Mouse (Mus musculus) right cerebral cortex, adult 18-20 months (tissue): ENCODE data around the gene Cgn.
"Not testable (repeated sequence)": the region's sequence is repeated elsewhere in the genome, so short reads cannot be mapped to it uniquely, and the experiment has no call there.

Source experiments
- DNase-seq: peaks from one replicate; pipeline ENCODE4 v3.0.0; 2022; ENCODE audit warnings: mixed read lengths

Gene Cgn

GRCm38 (mm10) chr3:94789071-94789470 lies 2.8 kb upstream of the Cgn start:
- DNase-seq: no peak

- no peak for DNase-seq
Observed at GRCm38 (mm10) chr3:94787122-94787780, 959 bp upstream of the Cgn start.

DNA sequence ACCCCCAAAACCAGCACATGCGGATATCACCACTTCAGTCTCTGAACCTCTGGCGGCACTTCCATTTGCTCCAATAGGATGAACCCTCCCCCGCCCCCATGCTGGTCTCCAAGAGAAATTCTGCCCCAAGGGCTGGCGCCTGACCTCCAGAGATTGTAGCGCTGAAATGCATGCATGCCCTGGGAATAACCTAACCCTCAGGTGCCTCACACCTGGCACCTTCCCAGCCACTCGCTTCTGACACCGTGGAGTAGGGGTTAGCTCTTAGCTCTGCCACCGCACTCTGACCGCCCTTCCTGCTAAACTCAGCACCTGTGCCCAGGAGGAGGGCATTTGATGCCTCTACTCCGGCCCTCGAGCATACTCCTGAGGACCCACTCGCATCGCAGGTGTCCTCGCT lies 334 bp downstream of the Cgn start:
- no peak for DNase-seq

DNA sequence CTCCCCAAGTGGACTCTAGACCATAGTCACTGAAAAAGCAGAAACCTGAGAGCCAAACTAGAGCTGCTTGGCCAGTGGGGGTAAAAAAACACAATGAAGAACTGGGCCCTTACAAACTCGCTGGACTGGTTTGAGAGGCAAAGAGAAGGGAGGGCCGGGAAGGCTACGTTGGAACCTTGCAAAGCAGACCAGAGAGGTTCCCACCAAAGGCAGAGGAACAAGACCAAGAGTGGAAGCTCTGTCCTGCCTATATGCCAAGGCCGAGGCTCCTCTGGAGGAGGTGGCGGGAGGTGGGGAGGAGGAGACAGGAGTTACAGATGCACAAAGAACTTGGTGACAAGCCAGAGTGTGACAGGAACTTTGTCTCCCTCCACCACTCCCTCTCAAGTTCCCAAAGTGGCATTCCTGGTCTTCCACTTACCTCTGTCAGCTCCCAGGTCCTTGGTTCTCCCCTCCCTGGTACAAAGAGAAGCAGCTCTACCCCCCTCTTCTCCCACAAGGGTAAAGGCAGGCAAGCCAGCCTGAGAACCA lies 2.1 kb downstream of the Cgn start:
- no peak for DNase-seq

- no peak for DNase-seq
Observed at GRCm38 (mm10) chr3:94783462-94783931, 2.8 kb downstream of the Cgn start.

- no peak for DNase-seq
Observed at GRCm38 (mm10) chr3:94782936-94783335, 3.4 kb downstream of the Cgn start.

- DNase-seq: no peak
Observed at GRCm38 (mm10) chr3:94781356-94781755, 4.9 kb downstream of the Cgn start.

DNA sequence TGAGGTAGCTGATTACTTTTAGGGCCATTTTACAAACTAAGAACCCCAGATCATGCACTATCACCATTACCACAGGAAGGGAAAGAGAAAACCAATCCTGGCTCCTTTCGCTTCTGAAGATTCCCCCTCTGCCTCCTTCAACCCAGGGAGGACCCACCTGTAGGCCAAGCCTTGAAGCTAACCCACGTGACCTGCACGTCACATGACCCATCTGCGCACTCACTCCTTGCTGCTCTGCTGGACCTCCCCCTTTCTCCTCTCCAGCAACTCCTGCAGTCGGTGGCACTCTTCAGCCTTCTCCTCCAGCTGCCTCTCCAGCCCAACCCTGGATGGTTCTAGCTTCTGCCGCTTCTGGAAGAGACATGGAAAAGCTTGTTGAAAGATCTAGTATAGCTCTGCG lies 10.4 kb downstream of the Cgn start:
- no peak for DNase-seq

DNA sequence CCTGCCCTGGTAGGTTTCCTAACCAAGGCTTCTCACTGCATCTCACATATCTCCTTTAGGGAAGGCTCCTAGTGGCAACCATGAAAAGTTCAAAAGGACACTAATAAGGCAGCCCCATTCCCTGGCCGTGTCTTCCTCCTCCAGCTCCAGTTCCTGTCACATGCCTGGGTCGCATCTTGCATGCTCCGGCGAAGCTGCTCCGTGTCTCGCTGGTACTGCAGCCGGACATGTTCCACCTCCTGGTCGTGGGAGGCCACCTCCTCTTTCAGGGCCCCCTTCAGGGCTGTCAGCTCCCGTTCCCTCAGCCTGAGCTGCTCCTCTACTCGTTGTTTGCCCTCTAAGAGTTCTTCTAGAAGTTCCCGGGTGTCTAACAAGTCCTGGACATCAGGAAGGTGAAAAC lies 12.3 kb downstream of the Cgn start:
- DNase-seq: no peak

- not testable (repeated sequence) for DNase-seq
Observed at GRCm38 (mm10) chr3:94765456-94765855, 20.8 kb downstream of the Cgn start.

DNA sequence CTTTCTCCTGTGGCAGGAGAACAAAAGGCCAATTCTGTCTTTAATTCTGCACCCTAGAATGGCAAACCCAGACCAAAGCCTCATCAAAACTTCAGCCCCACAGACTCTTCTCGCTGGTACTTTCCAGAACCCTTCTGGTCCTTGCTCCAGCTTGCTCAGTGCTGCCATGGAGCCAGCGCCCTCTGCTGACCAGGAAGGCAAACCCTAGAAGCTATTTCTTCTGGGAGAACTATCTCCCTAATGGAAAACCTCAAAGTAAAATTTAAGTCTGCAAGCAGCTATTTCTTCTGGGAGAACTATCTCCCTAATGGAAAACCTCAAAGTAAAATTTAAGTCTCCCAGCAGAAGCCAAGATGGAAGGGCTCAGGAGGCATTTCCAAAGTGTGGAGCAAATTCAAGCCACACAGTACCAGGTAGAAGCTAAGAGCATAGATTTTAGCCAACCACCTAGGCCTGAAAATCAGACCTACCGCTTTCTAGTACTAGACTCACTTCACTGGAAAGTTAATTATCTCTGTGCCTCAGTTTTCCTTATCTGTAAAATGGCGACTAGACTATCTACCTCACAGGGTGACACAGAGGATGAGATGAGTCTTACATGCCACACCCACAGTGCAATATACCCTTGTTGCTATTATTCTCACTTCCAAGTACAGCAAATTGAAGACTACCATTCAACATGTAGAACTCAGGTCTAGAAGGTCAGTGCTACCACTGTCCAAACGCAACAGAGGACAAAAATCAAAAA lies 21.6 kb downstream of the Cgn start:
- not testable (repeated sequence) for DNase-seq

DNA sequence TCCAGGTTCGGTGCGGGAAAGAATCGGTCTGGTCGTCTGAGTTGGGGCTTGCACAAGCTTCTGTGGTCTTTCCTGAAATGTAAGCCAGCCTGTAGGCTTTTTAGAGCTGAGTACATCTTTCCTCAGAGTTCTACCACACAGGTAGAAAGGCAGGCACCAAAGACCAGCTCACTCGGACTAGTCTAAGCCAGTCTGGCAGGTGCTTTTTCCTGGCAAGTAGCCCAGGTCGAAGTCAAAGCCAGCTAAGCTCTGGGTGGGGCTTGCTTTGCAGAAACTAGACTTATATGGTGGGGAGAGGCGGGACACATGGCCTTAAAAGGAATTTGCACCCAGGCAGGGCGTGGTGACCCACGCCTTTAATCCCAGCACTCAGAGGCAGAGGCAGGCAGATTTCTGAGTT lies 27.9 kb downstream of the Cgn start:
- not testable (repeated sequence) for DNase-seq

GRCm38 (mm10) chr3:94758056-94758409 lies 28.3 kb downstream of the Cgn start:
- not testable (repeated sequence) for DNase-seq

GRCm38 (mm10) chr3:94757251-94758055 lies 28.8 kb downstream of the Cgn start:
- not testable (repeated sequence) for DNase-seq

DNA sequence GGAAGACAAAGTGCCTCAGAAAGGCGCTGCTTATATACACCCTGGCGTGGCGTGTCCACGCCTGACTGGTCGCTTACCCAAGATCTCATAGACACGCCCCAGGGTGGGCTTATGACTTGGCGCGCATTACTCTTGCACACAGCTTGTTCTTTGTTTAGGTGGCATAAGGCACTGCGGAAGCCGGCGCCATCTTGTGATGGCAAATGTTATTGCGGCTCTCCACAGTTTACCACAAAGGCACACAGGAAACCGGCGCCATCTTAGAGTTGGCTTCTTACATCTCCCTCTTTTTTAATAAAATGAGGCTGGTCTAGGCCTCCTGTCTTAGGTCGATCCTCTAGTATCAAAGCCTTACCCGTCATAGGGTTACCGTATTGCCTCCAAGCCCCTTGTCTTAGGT lies 40.6 kb downstream of the Cgn start:
- DNase-seq: no peak

- DNase-seq: peak; percentile 5
Observed at GRCm38 (mm10) chr3:94723637-94724036, 62.7 kb downstream of the Cgn start.

GRCm38 (mm10) chr3:94718253-94718652 lies 68.0 kb downstream of the Cgn start:
- DNase-seq: not testable (repeated sequence)

DNA sequence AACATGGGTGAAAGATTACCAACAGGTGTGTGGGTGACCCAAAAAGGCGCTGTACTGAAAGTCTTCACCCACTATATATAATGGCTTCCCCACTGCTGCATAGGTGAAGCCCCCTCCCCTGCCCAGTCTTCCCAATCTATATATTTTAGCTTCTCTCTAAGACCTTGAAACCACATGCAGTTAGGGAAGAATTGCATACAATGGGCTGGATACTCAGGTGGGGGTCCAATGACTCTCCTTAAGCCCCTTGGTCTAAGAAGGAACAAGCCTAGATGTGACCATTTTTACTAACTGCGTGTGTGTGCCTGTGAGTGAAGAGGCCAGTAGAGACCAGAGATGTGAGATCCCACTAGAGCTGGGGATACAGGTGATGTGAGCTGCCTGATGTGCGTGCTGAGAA lies 72.9 kb downstream of the Cgn start:
- not testable (repeated sequence) for DNase-seq

GRCm38 (mm10) chr3:94710591-94710990 lies 75.7 kb downstream of the Cgn start:
- not testable (repeated sequence) for DNase-seq
